Mouse (Mus musculus) cortical plate, adult 2 months (tissue): ENCODE measurements around the gene Arhgap40. TPM values are rescaled to one million over a fixed set of nuclear protein-coding genes. Genes with fewer than 3 reads are reported as not detected.

ENCODE experiments used
- H3K27ac ChIP-seq: fragments of 200-500 bp; 2 replicates; pipeline ENCODE4 v1.5.1; 2012; ENCODE audit warnings: low read length, control low read depth, inconsistent platforms; ENCODE audit not compliant: insufficient read depth
- H3K4me1 ChIP-seq: fragments of 200-500 bp; 2 replicates; pipeline ENCODE4 v1.6.1; 2011; ENCODE audit warnings: low read length; ENCODE audit not compliant: control insufficient read depth, insufficient read depth
- H3K4me3 ChIP-seq: fragments of 200-500 bp; 2 replicates; pipeline ENCODE4 v1.5.1; 2011; ENCODE audit warnings: mild to moderate bottlenecking, low read length, control low read depth; ENCODE audit not compliant: insufficient read depth
- CTCF ChIP-seq: fragments of 200-500 bp; IDR thresholded peaks from 2 replicates; pipeline ENCODE4 v1.5.1; 2011; ENCODE audit warnings: mild to moderate bottlenecking, control low read depth, low read length; ENCODE audit not compliant: insufficient read depth; ENCODE audit errors: extremely low read depth
- POLR2A ChIP-seq: fragments of 200-500 bp; IDR thresholded peaks from 2 replicates; pipeline ENCODE4 v1.6.1; 2011; ENCODE audit warnings: mild to moderate bottlenecking, low read length, control low read depth; ENCODE audit not compliant: insufficient read depth; ENCODE audit errors: extremely low read depth
- polyA plus RNA-seq: library from polyadenylated mRNA; depleted of rRNA; stranded (reverse); fragments of >200 nt; gene quantifications from 2 replicates; pipeline ENCODE4 v1.2.3, GENCODE M21; 2012

Arhgap40 gene
- polyA plus RNA-seq, 1 experiment: 1.3 TPM

- H3K4me1 ChIP-seq: no peaks in the 10 kb centered on the region
- H3K4me3 ChIP-seq: no peak overlapping the region
- H3K27ac ChIP-seq: no peak overlapping the region
- TF ChIP-seq CTCF: no peak
- no peak for TF ChIP-seq POLR2A
Observed at GRCm38 (mm10) chr2:158513821-158514336, 1.3 kb downstream of the Arhgap40 start.

- Histone ChIP-seq H3K27ac (no peak overlapping the region), H3K4me3 (no peak overlapping the region), H3K4me1 (no peaks in the 10 kb centered on the region)
- TF ChIP-seq POLR2A (no peak), CTCF (no peak)
Observed at GRCm38 (mm10) chr2:158518583-158518982, 6.0 kb downstream of the Arhgap40 start.

GRCm38 (mm10) chr2:158519071-158519470 lies 6.5 kb downstream of the Arhgap40 start:
- Histone ChIP-seq H3K4me1 (no peaks in the 10 kb centered on the region), H3K27ac (no peak overlapping the region), H3K4me3 (no peak overlapping the region)
- TF ChIP-seq CTCF (no peak), POLR2A (no peak)

- Histone ChIP-seq H3K4me1 (no peaks in the 10 kb centered on the region), H3K4me3 (no peak overlapping the region), H3K27ac (no peak overlapping the region)
- TF ChIP-seq POLR2A (no peak), CTCF (no peak)
Observed at GRCm38 (mm10) chr2:158519800-158520199, 7.2 kb downstream of the Arhgap40 start.

GRCm38 (mm10) chr2:158523060-158523459 lies 10.5 kb downstream of the Arhgap40 start:
- Histone ChIP-seq H3K4me1 (no peaks in the 10 kb centered on the region), H3K27ac (no peak overlapping the region), H3K4me3 (no peak overlapping the region)
- TF ChIP-seq CTCF: no peak
- no peak for TF ChIP-seq POLR2A

- Histone ChIP-seq H3K4me1 (no peaks in the 10 kb centered on the region), H3K27ac (no peak overlapping the region), H3K4me3 (no peak overlapping the region)
- TF ChIP-seq CTCF (no peak), POLR2A (no peak)
Observed at GRCm38 (mm10) chr2:158524129-158524860, 11.7 kb downstream of the Arhgap40 start.

GRCm38 (mm10) chr2:158534090-158534489 lies 21.5 kb downstream of the Arhgap40 start:
- TF ChIP-seq CTCF (peak; percentile 84), POLR2A (no peak)

GRCm38 (mm10) chr2:158534559-158534958 lies 22.0 kb downstream of the Arhgap40 start:
- Histone ChIP-seq H3K27ac (no peak overlapping the region), H3K4me1 (no peaks in the 10 kb centered on the region)

More at GRCm38 (mm10) chr2:158534090-158534489, 21.5 kb downstream of the Arhgap40 start:
- Histone ChIP-seq H3K4me3 (no peak overlapping the region), H3K27ac (no peak overlapping the region), H3K4me1 (no peaks in the 10 kb centered on the region)

GRCm38 (mm10) chr2:158539433-158540305 lies 27.1 kb downstream of the Arhgap40 start:
- H3K4me3 ChIP-seq: peak overlapping the region; percentile 27
- no peak overlapping the region for H3K27ac ChIP-seq
- TF ChIP-seq CTCF: no peak
- TF ChIP-seq POLR2A: peak; percentile 73; the same call in 1 of the 2 replicates
- H3K4me1 ChIP-seq: no peaks in the 10 kb centered on the region

More at GRCm38 (mm10) chr2:158534559-158534958, 22.0 kb downstream of the Arhgap40 start:
- no peak overlapping the region for H3K4me3 ChIP-seq
- TF ChIP-seq CTCF (no peak), POLR2A (no peak)
